9 mouse cellular contexts compared by ENCODE assay signal in genomic region chr17:12939377-12940148, GRCm38 (mm10). TPM values are rescaled to one million over a fixed set of nuclear protein-coding genes. Genes with fewer than 3 reads are reported as not detected.
DNase-seq lines count a peak whose midpoint lies in the region; ATAC-seq and TF ChIP-seq lines count a peak whose summit lies in the region.
"Not testable (repeated sequence)": the region's sequence is repeated elsewhere in the genome, so short reads cannot be mapped to it uniquely, and the experiment has no call there.
"Had no signal": no experiment of that assay in that cellular context is flagged by ENCODE, and none has a peak within 500 bp of the region (broad histone marks: within the 10 kb centered on the region; RNA-seq: fewer than 3 reads in every experiment).

No protein-coding gene starts in this region.

- H3K4me2 ChIP-seq in heart, embryonic 12.5 days = peak overlapping the region; percentile 84
- H3K4me2 ChIP-seq in hindbrain, postnatal 0 days (ENCODE audit: low read depth, low read length) = peak overlapping the region; percentile 53
- H3K4me2 ChIP-seq in limb, embryonic 11.5 days (ENCODE audit: low read depth, severe bottlenecking) = peak overlapping the region; percentile 53
- peak overlapping the region; percentile 57 for H3K4me2 ChIP-seq in lung, embryonic 14.5 days
- peak overlapping the region; percentile 44 for H3K4me2 ChIP-seq in midbrain, embryonic 15.5 days
- H3K4me2 ChIP-seq in stomach, embryonic 15.5 days = peak overlapping the region; percentile 70

- ATAC-seq in cerebellum, adult (ENCODE audit: insufficient number of reproducible peaks, low FRiP score, low TSS enrichment) = peak; percentile 70; the same call in 1 of the 2 replicates
- 0 out of 2 replicates have a peak, but pooled peaks have one; percentile 15 for ATAC-seq in heart, embryonic 12.5 days (ENCODE audit: insufficient number of reproducible peaks, low FRiP score)
- ATAC-seq in hindbrain, postnatal 0 days = peak; percentile 43
- not testable (repeated sequence) for ATAC-seq in limb, embryonic 11.5 days (ENCODE audit: insufficient number of reproducible peaks, low FRiP score, low TSS enrichment, low read depth); stomach, embryonic 15.5 days (ENCODE audit: insufficient read depth, low FRiP score, low read depth)
- ATAC-seq in lung, embryonic 14.5 days (ENCODE audit: insufficient read depth) = peak; percentile 42; the same call in 1 of the 2 replicates
- peak; percentile 72 for ATAC-seq in midbrain, embryonic 15.5 days (replicated peaks)

- H3K27ac ChIP-seq in forebrain, embryonic 10.5 days = peak overlapping the region; percentile 44; the same call in 1 of the 2 replicates
- H3K27ac ChIP-seq in heart, embryonic 12.5 days (ENCODE audit: poor library complexity, severe bottlenecking); hindbrain, postnatal 0 days; limb, embryonic 11.5 days (replicated peaks; ENCODE audit: low read depth, low read length); lung, embryonic 14.5 days (ENCODE audit: low read depth); midbrain, embryonic 15.5 days; stomach, embryonic 15.5 days: not testable (repeated sequence)

- DNase-seq in forebrain, embryonic 10.5 days (ENCODE audit: extremely low spot score, low spot score); hindbrain, postnatal 0 days (ENCODE audit: low spot score); limb, embryonic 11.5 days (ENCODE audit: low spot score); lung, embryonic 14.5 days: not testable (repeated sequence)

- H3K36me3 ChIP-seq in forebrain, embryonic 10.5 days (replicated peaks) = peaks cover 27% of the 10 kb centered on the region
- peaks cover 19% of the 10 kb centered on the region for H3K36me3 ChIP-seq in heart, embryonic 12.5 days
- peaks cover 12% of the 10 kb centered on the region for H3K36me3 ChIP-seq in hindbrain, postnatal 0 days (ENCODE audit: insufficient read depth, low read length)
- not testable (repeated sequence) for H3K36me3 ChIP-seq in limb, embryonic 11.5 days (ENCODE audit: control insufficient read depth, insufficient read depth, low read length); stomach, embryonic 15.5 days
- H3K36me3 ChIP-seq in lung, embryonic 14.5 days (ENCODE audit: insufficient read depth) = peaks cover 20% of the 10 kb centered on the region
- H3K36me3 ChIP-seq in midbrain, embryonic 15.5 days (replicated peaks) = peaks cover 21% of the 10 kb centered on the region; the same call in 1 of the 2 replicates

- peak overlapping the region; percentile 65 for H3K9ac ChIP-seq in heart, embryonic 12.5 days
- not testable (repeated sequence) for H3K9ac ChIP-seq in hindbrain, postnatal 0 days (replicated peaks; ENCODE audit: low read length); limb, embryonic 11.5 days (ENCODE audit: low read length); lung, embryonic 14.5 days; midbrain, embryonic 15.5 days; stomach, embryonic 15.5 days

- H3K4me3 ChIP-seq in forebrain, embryonic 10.5 days = peak overlapping the region; percentile 42
- peak overlapping the region; percentile 42 for H3K4me3 ChIP-seq in heart, embryonic 12.5 days
- H3K4me3 ChIP-seq in hindbrain, postnatal 0 days (ENCODE audit: low read length) = peak overlapping the region; percentile 22; the same call in 1 of the 2 replicates
- not testable (repeated sequence) for H3K4me3 ChIP-seq in limb, embryonic 11.5 days (ENCODE audit: low read depth, low read length); midbrain, embryonic 15.5 days
- H3K4me3 ChIP-seq in lung, embryonic 14.5 days (ENCODE audit: low read depth, low read length) = peak overlapping the region; percentile 17; the same call in 1 of the 2 replicates
- peak overlapping the region; percentile 38 for H3K4me3 ChIP-seq in stomach, embryonic 15.5 days (replicated peaks)

- not testable (repeated sequence) for H3K9me3 ChIP-seq in forebrain, embryonic 10.5 days; heart, embryonic 12.5 days (replicated peaks); hindbrain, postnatal 0 days (ENCODE audit: low read length); limb, embryonic 11.5 days (ENCODE audit: control insufficient read depth, low read length); lung, embryonic 14.5 days (ENCODE audit: low read depth, low read length); midbrain, embryonic 15.5 days; stomach, embryonic 15.5 days

- not testable (repeated sequence) for H3K27me3 ChIP-seq in forebrain, embryonic 10.5 days (ENCODE audit: poor library complexity, severe bottlenecking); heart, embryonic 12.5 days (replicated peaks); hindbrain, postnatal 0 days (ENCODE audit: insufficient read depth, low read length); limb, embryonic 11.5 days (ENCODE audit: control insufficient read depth, insufficient read depth, low read length); lung, embryonic 14.5 days (ENCODE audit: insufficient read depth, low read length); midbrain, embryonic 15.5 days (replicated peaks); stomach, embryonic 15.5 days (replicated peaks)

- TF ChIP-seq CTCF in hindbrain, postnatal 0 days (IDR thresholded peaks at IDR 0.05; ENCODE audit: low read depth); lung, embryonic 14.5 days (IDR thresholded peaks at IDR 0.05; ENCODE audit: low read depth): not testable (repeated sequence)

- WGBS in forebrain, embryonic 10.5 days = 52% methylated on average over 2 of the region's 12 CpGs
- 53% methylated on average over 3 of the region's 12 CpGs for WGBS in heart, embryonic 12.5 days
- 30% methylated on average over 2 of the region's 12 CpGs for WGBS in hindbrain, postnatal 0 days
- WGBS in limb, embryonic 11.5 days = 61% methylated on average over 2 of the region's 12 CpGs
- WGBS in lung, embryonic 14.5 days = 43% methylated on average over 2 of the region's 12 CpGs
- 47% methylated on average over 3 of the region's 12 CpGs for WGBS in midbrain, embryonic 15.5 days
- WGBS in stomach, embryonic 15.5 days = 67% methylated on average over 2 of the region's 12 CpGs

- peaks cover 36% of the 10 kb centered on the region for H3K4me1 ChIP-seq in forebrain, embryonic 10.5 days
- H3K4me1 ChIP-seq in heart, embryonic 12.5 days (replicated peaks) = peaks cover 11% of the 10 kb centered on the region
- H3K4me1 ChIP-seq in hindbrain, postnatal 0 days (ENCODE audit: insufficient read depth, low read length); limb, embryonic 11.5 days (ENCODE audit: control insufficient read depth, insufficient read depth, low read length); lung, embryonic 14.5 days (ENCODE audit: insufficient read depth); midbrain, embryonic 15.5 days; stomach, embryonic 15.5 days: not testable (repeated sequence)

RNA-seq across cellular contexts. Expression of gene Acat3, which starts 0.8 kb away (rescaled TPM):
- polyA plus RNA-seq in forebrain, embryonic 10.5 days (2016; fragmentation: Nextera tagmentation; extraction: Ambion mirVana) = 1.5 and 2.0 TPM in 2 replicates
- polyA plus RNA-seq in heart, embryonic 12.5 days (2016; fragmentation: Nextera tagmentation; extraction: Ambion mirVana) = 0.57 and 0.61 TPM in 2 replicates
- total RNA-seq in hindbrain, postnatal 0 days (2014; rRNA removed) = 0.36 and 0.94 TPM in 2 replicates
- polyA plus RNA-seq in hindbrain, postnatal 0 days (2015; fragmentation: Nextera tagmentation; extraction: Ambion mirVana) = 0.75 and 0.91 TPM in 2 replicates
- polyA plus RNA-seq in limb, embryonic 11.5 days (2014; fragmentation: Nextera tagmentation; extraction: Ambion mirVana) = 0.68 and 0.88 TPM in 2 replicates
- 0.67 and 0.69 TPM in 2 replicates for polyA plus RNA-seq in lung, embryonic 14.5 days (2014; fragmentation: Nextera tagmentation; extraction: Ambion mirVana)
- polyA plus RNA-seq in midbrain, embryonic 15.5 days (2015; fragmentation: Nextera tagmentation; extraction: Ambion mirVana) = 1.2 and 1.9 TPM in 2 replicates
- 1.2 and 1.6 TPM in 2 replicates for polyA plus RNA-seq in stomach, embryonic 15.5 days (2015; fragmentation: Nextera tagmentation; extraction: Ambion mirVana)
- total RNA-seq: gastrocnemius, adult 8-10 months had no signal

RNA-seq across cellular contexts. Expression of gene Acat2, which starts 21.0 kb away (rescaled TPM):
- 396 and 405 TPM in 2 replicates for polyA plus RNA-seq in forebrain, embryonic 10.5 days (2016; fragmentation: Nextera tagmentation; extraction: Ambion mirVana)
- 53.6 and 57.2 TPM in 2 replicates for polyA plus RNA-seq in heart, embryonic 12.5 days (2016; fragmentation: Nextera tagmentation; extraction: Ambion mirVana)
- 155 and 161 TPM in 2 replicates for total RNA-seq in hindbrain, postnatal 0 days (2014; rRNA removed)
- 212 and 215 TPM in 2 replicates for polyA plus RNA-seq in hindbrain, postnatal 0 days (2015; fragmentation: Nextera tagmentation; extraction: Ambion mirVana)
- polyA plus RNA-seq in limb, embryonic 11.5 days (2014; fragmentation: Nextera tagmentation; extraction: Ambion mirVana) = 236 and 271 TPM in 2 replicates
- 93.7 and 98.2 TPM in 2 replicates for polyA plus RNA-seq in lung, embryonic 14.5 days (2014; fragmentation: Nextera tagmentation; extraction: Ambion mirVana)
- 346 and 354 TPM in 2 replicates for polyA plus RNA-seq in midbrain, embryonic 15.5 days (2015; fragmentation: Nextera tagmentation; extraction: Ambion mirVana)
- polyA plus RNA-seq in stomach, embryonic 15.5 days (2015; fragmentation: Nextera tagmentation; extraction: Ambion mirVana) = 146 and 154 TPM in 2 replicates

RNA-seq across cellular contexts. Expression of gene Mrpl18, which starts 23.4 kb away (rescaled TPM):
- polyA plus RNA-seq in forebrain, embryonic 10.5 days (2016; fragmentation: Nextera tagmentation; extraction: Ambion mirVana) = 199 and 207 TPM in 2 replicates
- polyA plus RNA-seq in heart, embryonic 12.5 days (2016; fragmentation: Nextera tagmentation; extraction: Ambion mirVana) = 181 and 187 TPM in 2 replicates
- 34.1 and 46.9 TPM in 2 replicates for total RNA-seq in hindbrain, postnatal 0 days (2014; rRNA removed)
- 116 and 123 TPM in 2 replicates for polyA plus RNA-seq in hindbrain, postnatal 0 days (2015; fragmentation: Nextera tagmentation; extraction: Ambion mirVana)
- 195 and 199 TPM in 2 replicates for polyA plus RNA-seq in limb, embryonic 11.5 days (2014; fragmentation: Nextera tagmentation; extraction: Ambion mirVana)
- polyA plus RNA-seq in lung, embryonic 14.5 days (2014; fragmentation: Nextera tagmentation; extraction: Ambion mirVana) = 150 and 151 TPM in 2 replicates
- 113 and 129 TPM in 2 replicates for polyA plus RNA-seq in midbrain, embryonic 15.5 days (2015; fragmentation: Nextera tagmentation; extraction: Ambion mirVana)
- 147 and 163 TPM in 2 replicates for polyA plus RNA-seq in stomach, embryonic 15.5 days (2015; fragmentation: Nextera tagmentation; extraction: Ambion mirVana)

RNA-seq across cellular contexts. Expression of gene Tcp1, which starts 24.1 kb away (rescaled TPM):
- polyA plus RNA-seq in forebrain, embryonic 10.5 days (2016; fragmentation: Nextera tagmentation; extraction: Ambion mirVana) = 533 and 536 TPM in 2 replicates
- 410 and 430 TPM in 2 replicates for polyA plus RNA-seq in heart, embryonic 12.5 days (2016; fragmentation: Nextera tagmentation; extraction: Ambion mirVana)
- 310 and 510 TPM in 2 replicates for total RNA-seq in hindbrain, postnatal 0 days (2014; rRNA removed)
- polyA plus RNA-seq in hindbrain, postnatal 0 days (2015; fragmentation: Nextera tagmentation; extraction: Ambion mirVana) = 350 TPM in 2 replicates
- polyA plus RNA-seq in limb, embryonic 11.5 days (2014; fragmentation: Nextera tagmentation; extraction: Ambion mirVana) = 578 and 600 TPM in 2 replicates
- 469 and 508 TPM in 2 replicates for polyA plus RNA-seq in lung, embryonic 14.5 days (2014; fragmentation: Nextera tagmentation; extraction: Ambion mirVana)
- polyA plus RNA-seq in midbrain, embryonic 15.5 days (2015; fragmentation: Nextera tagmentation; extraction: Ambion mirVana) = 325 and 344 TPM in 2 replicates
- polyA plus RNA-seq in stomach, embryonic 15.5 days (2015; fragmentation: Nextera tagmentation; extraction: Ambion mirVana) = 369 and 399 TPM in 2 replicates

RNA-seq across cellular contexts. Expression of gene Pnldc1, which starts 29.5 kb away (rescaled TPM):
- 1.3 and 2.7 TPM in 2 replicates for polyA plus RNA-seq in forebrain, embryonic 10.5 days (2016; fragmentation: Nextera tagmentation; extraction: Ambion mirVana)
- polyA plus RNA-seq in heart, embryonic 12.5 days (2016; fragmentation: Nextera tagmentation; extraction: Ambion mirVana) = 0.51 and 1.1 TPM in 2 replicates
- total RNA-seq in hindbrain, postnatal 0 days (2014; rRNA removed) = 0.94 and 2.4 TPM in 2 replicates
- 1.8 and 2.0 TPM in 2 replicates for polyA plus RNA-seq in hindbrain, postnatal 0 days (2015; fragmentation: Nextera tagmentation; extraction: Ambion mirVana)
- polyA plus RNA-seq in limb, embryonic 11.5 days (2014; fragmentation: Nextera tagmentation; extraction: Ambion mirVana) = 1.7 and 2.3 TPM in 2 replicates
- polyA plus RNA-seq in lung, embryonic 14.5 days (2014; fragmentation: Nextera tagmentation; extraction: Ambion mirVana) = 1.4 and 2.0 TPM in 2 replicates
- 1.6 and 2.2 TPM in 2 replicates for polyA plus RNA-seq in midbrain, embryonic 15.5 days (2015; fragmentation: Nextera tagmentation; extraction: Ambion mirVana)
- 1.0 and 1.3 TPM in 2 replicates for polyA plus RNA-seq in stomach, embryonic 15.5 days (2015; fragmentation: Nextera tagmentation; extraction: Ambion mirVana)
